In the genomic region with DNA sequence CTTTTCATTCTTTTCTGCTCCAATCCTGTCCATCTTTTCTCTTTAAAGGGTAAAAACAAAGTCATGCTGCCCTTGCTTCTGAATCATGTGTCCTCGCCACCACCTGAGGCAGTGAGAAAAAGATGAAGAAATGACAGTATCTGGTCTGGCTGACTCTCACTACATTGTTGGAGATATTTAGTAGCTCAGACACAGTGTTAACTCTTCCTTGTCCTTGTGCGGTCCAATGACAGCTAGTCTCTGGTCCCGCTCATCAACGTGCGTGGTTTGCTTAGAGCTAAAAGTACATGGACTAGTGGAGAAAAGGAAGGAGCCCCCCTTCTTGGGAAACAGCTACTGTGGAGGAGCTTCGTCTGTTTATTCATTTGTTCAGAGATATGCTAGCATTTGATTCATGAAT, we compare ENCODE assay signal across 29 mouse cellular contexts. TPM values are rescaled to one million over a fixed set of nuclear protein-coding genes. Genes with fewer than 3 reads are reported as not detected.
A peak's percentile ranks its signal among the peaks of the same experiment; 100 is the strongest.
DNase-seq lines count a peak whose midpoint lies in the region; ATAC-seq and TF ChIP-seq lines count a peak whose summit lies in the region.
"Had no signal": no experiment of that assay in that cellular context is flagged by ENCODE, and none has a peak within 500 bp of the region (broad histone marks: within the 10 kb centered on the region; RNA-seq: fewer than 3 reads in every experiment).

No protein-coding gene starts in this region.

- no peak overlapping the region for H3K4me3 ChIP-seq in midbrain, embryonic 11.5 days (ENCODE audit: low read depth, low read length)
- no peak overlapping the region for H3K4me3 ChIP-seq in midbrain, postnatal 0 days (ENCODE audit: low read depth, low read length)
- H3K4me3 ChIP-seq in midbrain, embryonic 16.5 days (ENCODE audit: low read depth, low read length), result no peak overlapping the region
- no peak overlapping the region for H3K4me3 ChIP-seq in midbrain, embryonic 10.5 days
- H3K4me3 ChIP-seq: embryonic facial prominence, embryonic 13.5 days; embryonic facial prominence, embryonic 15.5 days; erythroblast, embryonic 14.5 days; forebrain, embryonic 10.5 days; forebrain, embryonic 12.5 days had no signal

- no peak for TF ChIP-seq CTCF in midbrain, postnatal 0 days (IDR thresholded peaks at IDR 0.05)
- TF ChIP-seq CTCF in brain, embryonic 14.5 days (IDR thresholded peaks at IDR 0.05; ENCODE audit: borderline replicate concordance, extremely low read depth, insufficient read depth, insufficient read length), result no peak

- H3K27me3 ChIP-seq in midbrain, embryonic 11.5 days (ENCODE audit: control insufficient read depth, insufficient read depth, low read length), result no peaks in the 10 kb centered on the region
- no peaks in the 10 kb centered on the region for H3K27me3 ChIP-seq in midbrain, postnatal 0 days (ENCODE audit: insufficient read depth, low read length)
- no peaks in the 10 kb centered on the region for H3K27me3 ChIP-seq in midbrain, embryonic 16.5 days (ENCODE audit: control insufficient read depth, insufficient read depth, low read depth, low read length)
- H3K27me3 ChIP-seq in midbrain, embryonic 10.5 days (ENCODE audit: low read depth, poor library complexity, severe bottlenecking), result no peaks in the 10 kb centered on the region
- H3K27me3 ChIP-seq: CH12.LX; embryonic facial prominence, embryonic 13.5 days; embryonic facial prominence, embryonic 15.5 days; forebrain, embryonic 12.5 days; Patski had no signal

- peak; percentile 57 for DNase-seq in midbrain, embryonic 11.5 days (ENCODE audit: low spot score, missing footprints)
- no peak for DNase-seq in midbrain, postnatal 0 days (ENCODE audit: low spot score)
- no peak for DNase-seq in midbrain, embryonic 10.5 days (ENCODE audit: low spot score)
- DNase-seq in brain, embryonic 14.5 days (ENCODE audit: low read depth), result peak; percentile 14
- DNase-seq: adrenal gland, adult 8-10 months; adrenal gland, postnatal 14 days; adrenal gland, postnatal 36 days; B cell, adult 2 months; cerebellum, adult 11 months; cerebellum, adult 18-20 months; cerebellum, adult 8-10 months; cerebellum, adult 9-11 months; cerebellum, postnatal 14 days; cerebellum, postnatal 36 days; embryo, embryonic 11 days had no signal

- WGBS in midbrain, embryonic 11.5 days, result 89% methylated on average over 6 of the region's 6 CpGs
- WGBS in midbrain, postnatal 0 days, result 60% methylated on average over 6 of the region's 6 CpGs
- 76% methylated on average over 6 of the region's 6 CpGs for WGBS in midbrain, embryonic 16.5 days
- WGBS in midbrain, embryonic 10.5 days, result 89% methylated on average over 6 of the region's 6 CpGs

- no peak overlapping the region for H3K9ac ChIP-seq in midbrain, embryonic 11.5 days (ENCODE audit: low read length)
- no peak overlapping the region for H3K9ac ChIP-seq in midbrain, postnatal 0 days (replicated peaks; ENCODE audit: low read length, poor library complexity, severe bottlenecking)
- H3K9ac ChIP-seq in midbrain, embryonic 16.5 days (ENCODE audit: low read depth, low read length), result no peak overlapping the region
- H3K9ac ChIP-seq: embryonic facial prominence, embryonic 13.5 days; embryonic facial prominence, embryonic 15.5 days; forebrain, embryonic 12.5 days had no signal

- H3K27ac ChIP-seq in midbrain, embryonic 11.5 days (ENCODE audit: low read depth, low read length), result no peak overlapping the region
- no peak overlapping the region for H3K27ac ChIP-seq in midbrain, postnatal 0 days (ENCODE audit: low read depth, low read length)
- H3K27ac ChIP-seq in midbrain, embryonic 16.5 days (ENCODE audit: low read length), result no peak overlapping the region
- no peak overlapping the region for H3K27ac ChIP-seq in midbrain, embryonic 10.5 days (replicated peaks)
- H3K27ac ChIP-seq: embryonic facial prominence, embryonic 13.5 days; embryonic facial prominence, embryonic 15.5 days; forebrain, embryonic 10.5 days; forebrain, embryonic 12.5 days had no signal

- TF ChIP-seq POLR2A in brain, embryonic 14.5 days (IDR thresholded peaks at IDR 0.05; ENCODE audit: borderline replicate concordance, extremely low read depth, insufficient read depth, insufficient read length, poor library complexity, severe bottlenecking), result no peak

- no peak overlapping the region for H3K4me2 ChIP-seq in midbrain, embryonic 11.5 days
- no peak overlapping the region for H3K4me2 ChIP-seq in midbrain, postnatal 0 days (ENCODE audit: low read depth, low read length, poor library complexity, severe bottlenecking)
- H3K4me2 ChIP-seq in midbrain, embryonic 16.5 days (ENCODE audit: low read length), result no peak overlapping the region
- H3K4me2 ChIP-seq: embryonic facial prominence, embryonic 13.5 days; embryonic facial prominence, embryonic 15.5 days; forebrain, embryonic 12.5 days had no signal

- no peaks in the 10 kb centered on the region for H3K4me1 ChIP-seq in midbrain, embryonic 11.5 days (ENCODE audit: control insufficient read depth, insufficient read depth, low read length)
- no peaks in the 10 kb centered on the region for H3K4me1 ChIP-seq in midbrain, postnatal 0 days (ENCODE audit: insufficient read depth, low read length)
- peaks cover 11% of the 10 kb centered on the region for H3K4me1 ChIP-seq in midbrain, embryonic 16.5 days (ENCODE audit: control insufficient read depth, insufficient read depth, low read length)
- 0 out of 2 replicates have a peak, but pooled peaks cover 3% of the 10 kb centered on the region for H3K4me1 ChIP-seq in midbrain, embryonic 10.5 days
- H3K4me1 ChIP-seq: embryonic facial prominence, embryonic 13.5 days; embryonic facial prominence, embryonic 15.5 days; forebrain, embryonic 10.5 days; forebrain, embryonic 12.5 days had no signal

- ATAC-seq in midbrain, embryonic 11.5 days (ENCODE audit: low FRiP score), result no peak
- ATAC-seq in midbrain, postnatal 0 days (ENCODE audit: low FRiP score), result no peak
- peak; percentile 62 for ATAC-seq in midbrain, embryonic 16.5 days
- ATAC-seq: activated CD4-positive, CD25-positive, alpha-beta regulatory T cell, adult 4 months; CD4-positive, CD25-positive, alpha-beta regulatory T cell, adult 4 months; forebrain, embryonic 14.5 days; forebrain, embryonic 16.5 days; Patski had no signal

- H3K9me3 ChIP-seq in midbrain, embryonic 11.5 days (ENCODE audit: control insufficient read depth, low read length), result no peaks in the 10 kb centered on the region
- H3K9me3 ChIP-seq in midbrain, postnatal 0 days (ENCODE audit: low read length), result no peaks in the 10 kb centered on the region
- no peaks in the 10 kb centered on the region for H3K9me3 ChIP-seq in midbrain, embryonic 16.5 days (replicated peaks; ENCODE audit: control insufficient read depth, low read length, poor library complexity, severe bottlenecking)
- H3K9me3 ChIP-seq in midbrain, embryonic 10.5 days (replicated peaks), result no peaks in the 10 kb centered on the region
- H3K9me3 ChIP-seq: embryonic facial prominence, embryonic 13.5 days; embryonic facial prominence, embryonic 15.5 days; forebrain, embryonic 10.5 days; forebrain, embryonic 12.5 days had no signal

- H3K36me3 ChIP-seq in midbrain, embryonic 11.5 days (ENCODE audit: control insufficient read depth, insufficient read depth, low read length), result no peaks in the 10 kb centered on the region
- no peaks in the 10 kb centered on the region for H3K36me3 ChIP-seq in midbrain, postnatal 0 days (ENCODE audit: insufficient read depth, low read length)
- no peaks in the 10 kb centered on the region for H3K36me3 ChIP-seq in midbrain, embryonic 16.5 days (ENCODE audit: control insufficient read depth, insufficient read depth, low read length)
- H3K36me3 ChIP-seq in midbrain, embryonic 10.5 days, result no peaks in the 10 kb centered on the region
- H3K36me3 ChIP-seq: embryonic facial prominence, embryonic 13.5 days; embryonic facial prominence, embryonic 15.5 days; forebrain, embryonic 10.5 days; forebrain, embryonic 12.5 days; G1E had no signal

RNA-seq across cellular contexts. Expression of gene Ntng1, which starts 56.6 kb away (rescaled TPM):
- 2.8 and 2.9 TPM in 2 replicates for polyA plus RNA-seq in midbrain, embryonic 11.5 days (2014; fragmentation: Nextera tagmentation; extraction: Ambion mirVana)
- 56.9 and 70.3 TPM in 2 replicates for total RNA-seq in midbrain, postnatal 0 days (2014; rRNA removed)
- 37.0 and 54.2 TPM in 2 replicates for polyA plus RNA-seq in midbrain, postnatal 0 days (2015; fragmentation: Nextera tagmentation; extraction: Ambion mirVana)
- 53.8 and 67.7 TPM in 2 replicates for polyA plus RNA-seq in midbrain, embryonic 16.5 days (2015; fragmentation: Nextera tagmentation; extraction: Ambion mirVana)
- 1.9 and 3.6 TPM in 2 replicates for polyA plus RNA-seq in midbrain, embryonic 10.5 days (2016; fragmentation: Nextera tagmentation; extraction: Ambion mirVana)
- 17.5 and 31.1 TPM in 2 replicates for polyA plus RNA-seq in brain, embryonic 14.5 days (2012; rRNA removed)
- total RNA-seq: CH12.LX; common myeloid progenitor, adult 5-6 weeks had no signal
- polyA plus RNA-seq: activated CD4-positive, CD25-positive, alpha-beta regulatory T cell, adult 4 months; CD4-positive, CD25-positive, alpha-beta regulatory T cell, adult 4 months; erythroblast, embryonic 14.5 days; G1E had no signal

Comparison
In these comparisons a context has a peak if more than half of its experiments do, and no peak if none do; other contexts are left out.
1. DNase-seq: peak in midbrain, embryonic 11.5 days (single experiment) and brain, embryonic 14.5 days (single experiment); none in midbrain, postnatal 0 days (single experiment) and midbrain, embryonic 10.5 days (single experiment).